Mouse (Mus musculus) lung, postnatal 0 days (tissue): Measurements from ENCODE around the gene Mdfi. TPM values are rescaled to one million over a fixed set of nuclear protein-coding genes. Genes with fewer than 3 reads are reported as not detected.
"Not testable (repeated sequence)": the region's sequence is repeated elsewhere in the genome, so short reads cannot be mapped to it uniquely, and the experiment has no call there.

Experiments
- ATAC-seq: fragments of 200-750 bp; cut with Nextera tagmentation; 2 replicates; pipeline ENCODE4 v1.8.0; 2017; ENCODE audit warnings: moderate library complexity
- DNase-seq: peaks from one replicate; pipeline ENCODE4 v3.0.0-alpha.2; 2016; ENCODE audit warnings: low spot score
- H3K27ac ChIP-seq: fragments of 300-500 bp; sonication (generic); 2 replicates; pipeline ENCODE4 v1.5.1; 2014; ENCODE audit warnings: antibody characterized with exemption, mild to moderate bottlenecking, low read length, mixed read lengths
- H3K27me3 ChIP-seq: fragments of 300-500 bp; sonication (generic); replicated peaks from 2 replicates; pipeline ENCODE4 v1.6.1; 2014; ENCODE audit warnings: low read length, mixed read lengths; ENCODE audit not compliant: insufficient read depth
- H3K36me3 ChIP-seq: fragments of 300-500 bp; sonication (generic); 2 replicates; pipeline ENCODE4 v1.6.1; 2014; ENCODE audit warnings: low read length, mixed read lengths; ENCODE audit not compliant: insufficient read depth
- H3K4me1 ChIP-seq: fragments of 300-500 bp; sonication (generic); 2 replicates; pipeline ENCODE4 v1.6.1; 2014; ENCODE audit warnings: antibody characterized with exemption, low read depth, low read length, mixed read lengths; ENCODE audit not compliant: insufficient read depth
- H3K4me2 ChIP-seq: fragments of 300-500 bp; sonication (generic); replicated peaks from 2 replicates; pipeline ENCODE4 v1.6.1; 2014; ENCODE audit warnings: low read depth, mild to moderate bottlenecking, low read length, moderate library complexity, mixed read lengths
- H3K4me3 ChIP-seq: fragments of 300-500 bp; sonication (generic); 2 replicates; pipeline ENCODE4 v1.5.1; 2014; ENCODE audit warnings: low read depth, low read length
- H3K9ac ChIP-seq: fragments of 300-500 bp; sonication (generic); replicated peaks from 2 replicates; pipeline ENCODE4 v1.6.1; 2014; ENCODE audit warnings: low read depth, mild to moderate bottlenecking
- H3K9me3 ChIP-seq: fragments of 300-500 bp; sonication (generic); 2 replicates; pipeline ENCODE4 v1.6.1; 2016; ENCODE audit warnings: low read length, mixed read lengths
- CTCF ChIP-seq: IDR thresholded peaks from 2 replicates; pipeline ENCODE4 v1.5.1; 2016; ENCODE audit warnings: antibody characterized with exemption, mild to moderate bottlenecking
- EP300 ChIP-seq: IDR thresholded peaks from 2 replicates; pipeline ENCODE4 v1.6.1; 2016; ENCODE audit warnings: antibody characterized with exemption, mild to moderate bottlenecking, control low read depth
- WGBS: fragments of 180-500 bp; shearing (Covaris S2); extraction: QIAGEN DNeasy Blood & Tissue Kit; methylation state at CpG from one replicate; pipeline ENCODE4 v1.1.7; 2014; 5-methylcytosine and 5-hydroxymethylcytosine counted together
- polyA plus RNA-seq: library from polyadenylated mRNA; unstranded; fragments of >200 nt; fragmentation: Nextera tagmentation; extraction: Ambion mirVana; gene quantifications from 2 replicates; pipeline ENCODE4 v1.2.1, GENCODE M21; 2015

The Mdfi gene
- polyA plus RNA-seq, 1 experiment from 2014 or later: 9.3 TPM

DNA sequence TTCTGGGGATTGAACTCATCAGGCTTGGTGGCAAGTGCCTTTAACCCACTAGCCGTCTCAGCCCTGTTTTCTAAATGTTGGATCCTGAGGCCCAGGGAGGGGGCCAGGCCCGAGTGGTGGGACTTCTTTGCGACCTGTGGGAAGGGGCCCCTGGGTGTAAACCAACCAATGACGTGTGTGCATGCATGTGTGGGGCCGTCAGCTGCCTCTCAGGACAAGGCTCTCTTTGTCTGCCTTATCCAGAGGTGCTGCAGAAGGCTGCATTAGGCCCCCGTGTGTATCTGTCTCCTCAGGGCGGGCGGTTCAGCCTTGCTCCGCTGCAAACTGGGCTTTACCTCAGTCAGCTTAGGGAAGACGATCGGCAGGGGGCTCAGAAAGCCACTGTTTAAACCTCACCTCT is 28.9 kb upstream of the Mdfi start:
- no peak for DNase-seq

DNA sequence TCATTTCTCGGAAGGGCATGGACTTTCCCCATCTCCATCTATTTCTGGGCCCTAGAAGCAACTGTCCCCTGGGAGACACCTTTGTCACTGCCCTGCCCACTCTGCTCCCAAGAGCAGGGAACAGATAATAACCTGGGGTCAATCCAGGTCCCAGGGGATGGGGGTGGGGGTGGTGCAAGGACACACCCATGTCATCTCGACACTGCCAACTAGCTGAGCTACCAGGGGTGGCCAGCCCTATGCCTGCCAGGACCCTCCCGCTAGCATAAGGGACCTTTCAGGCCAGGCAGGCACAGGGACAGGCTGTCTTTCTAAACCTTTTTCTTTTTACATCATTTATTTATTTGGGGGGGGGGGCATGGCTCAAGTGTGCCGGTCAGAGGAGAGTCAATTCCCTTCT is 28.5 kb upstream of the Mdfi start:
- 41% methylated on average over 4 of the region's 4 CpGs for WGBS
- TF ChIP-seq EP300 (no peak), CTCF (0 out of 2 replicates have a peak, but pooled peaks have one; percentile 2)
- ATAC-seq (no peak), DNase-seq (no peak)
- Histone ChIP-seq H3K9ac (no peak overlapping the region), H3K9me3 (no peaks in the 10 kb centered on the region), H3K27me3 (no peaks in the 10 kb centered on the region), H3K4me1 (no peaks in the 10 kb centered on the region), H3K4me2 (no peak overlapping the region), H3K4me3 (no peak overlapping the region), H3K27ac (no peak overlapping the region), H3K36me3 (no peaks in the 10 kb centered on the region)

More for the DNA sequence above, 28.9 kb upstream of the Mdfi start:
- Histone ChIP-seq H3K36me3 (no peaks in the 10 kb centered on the region), H3K9me3 (no peaks in the 10 kb centered on the region), H3K9ac (no peak overlapping the region), H3K4me3 (no peak overlapping the region), H3K4me2 (no peak overlapping the region), H3K27ac (no peak overlapping the region), H3K27me3 (no peaks in the 10 kb centered on the region), H3K4me1 (no peaks in the 10 kb centered on the region)
- no peak for TF ChIP-seq EP300
- TF ChIP-seq CTCF: no peak
- ATAC-seq: no peak
- WGBS: 42% methylated on average over 11 of the region's 11 CpGs

DNA sequence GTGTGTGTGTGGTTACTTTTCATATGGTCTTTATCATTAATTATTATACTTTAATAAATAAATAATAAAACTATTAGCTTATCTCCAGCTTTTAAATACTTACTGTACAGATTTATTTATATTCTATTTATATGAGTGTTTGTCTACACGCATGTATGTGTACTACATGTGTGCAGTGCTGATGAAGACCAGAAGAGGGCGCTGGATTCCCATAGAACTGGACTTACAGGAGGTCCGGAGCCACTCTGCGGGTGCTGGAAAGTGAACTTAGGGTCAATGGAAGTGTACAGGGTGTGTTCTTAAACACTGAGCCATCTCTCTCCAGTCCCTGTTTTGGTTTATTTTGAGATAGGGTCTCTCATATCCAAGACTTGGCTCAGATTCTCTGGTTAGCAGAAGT is 21.1 kb upstream of the Mdfi start:
- no peaks in the 10 kb centered on the region for H3K27me3 ChIP-seq
- no peak overlapping the region for H3K27ac ChIP-seq
- H3K9ac ChIP-seq: no peak overlapping the region
- 79% methylated on average over 4 of the region's 4 CpGs for WGBS
- H3K4me3 ChIP-seq: no peak overlapping the region
- no peak for TF ChIP-seq CTCF
- no peak for TF ChIP-seq EP300
- no peaks in the 10 kb centered on the region for H3K36me3 ChIP-seq
- no peak overlapping the region for H3K4me2 ChIP-seq
- H3K9me3 ChIP-seq: no peaks in the 10 kb centered on the region
- no peaks in the 10 kb centered on the region for H3K4me1 ChIP-seq
- DNase-seq (no peak), ATAC-seq (no peak)

DNA sequence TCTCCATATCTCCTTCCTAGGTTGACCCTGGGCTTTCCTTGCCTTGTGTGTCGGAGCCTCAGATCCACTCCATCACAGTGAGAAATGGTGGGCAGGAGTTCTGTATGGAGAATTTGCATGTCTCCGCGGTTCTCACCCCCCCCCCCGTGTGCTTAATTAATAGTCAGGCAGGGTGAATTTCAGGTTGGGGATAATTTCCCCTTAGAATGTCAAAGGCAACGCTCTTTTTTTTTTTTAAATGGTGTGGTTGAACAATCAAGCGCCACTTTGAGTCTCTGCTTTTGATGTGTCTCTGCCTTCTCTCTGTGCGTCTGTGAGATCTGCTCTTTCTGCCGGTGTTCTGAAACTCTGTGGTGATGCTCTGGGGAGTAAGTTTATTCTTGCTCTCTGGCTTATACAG is 20.4 kb upstream of the Mdfi start:
- no peaks in the 10 kb centered on the region; the same call in 1 of the 2 replicates for H3K4me1 ChIP-seq
- no peaks in the 10 kb centered on the region for H3K27me3 ChIP-seq
- H3K9me3 ChIP-seq: no peaks in the 10 kb centered on the region
- no peak overlapping the region for H3K4me2 ChIP-seq
- no peak overlapping the region for H3K27ac ChIP-seq
- no peak for ATAC-seq
- DNase-seq: no peak
- no peak overlapping the region for H3K4me3 ChIP-seq
- WGBS: 88% methylated on average over 8 of the region's 8 CpGs
- no peaks in the 10 kb centered on the region for H3K36me3 ChIP-seq
- H3K9ac ChIP-seq: no peak overlapping the region
- no peak for TF ChIP-seq EP300
- no peak for TF ChIP-seq CTCF

DNA sequence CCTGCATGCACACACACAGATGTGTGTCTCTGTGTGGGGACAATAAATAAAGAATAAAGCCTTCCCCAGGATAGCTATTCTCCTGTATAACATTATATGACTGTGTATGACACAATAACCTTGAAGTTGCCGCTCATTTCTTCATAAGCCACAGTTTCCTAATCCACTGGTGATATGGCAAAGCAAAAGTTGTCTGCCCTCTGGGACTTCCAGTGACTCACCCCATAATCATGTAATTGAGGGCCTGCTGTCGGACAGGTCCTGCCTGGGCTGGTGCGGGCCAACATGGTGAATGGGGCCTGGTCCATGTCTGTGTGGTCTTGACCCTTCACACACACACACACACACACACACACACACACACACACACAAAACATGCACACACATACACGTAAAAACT is 19.3 kb upstream of the Mdfi start:
- Histone ChIP-seq H3K9me3 (no peaks in the 10 kb centered on the region), H3K27me3 (no peaks in the 10 kb centered on the region), H3K4me3 (no peak overlapping the region), H3K4me2 (no peak overlapping the region), H3K36me3 (no peaks in the 10 kb centered on the region), H3K4me1 (no peaks in the 10 kb centered on the region; the same call in 1 of the 2 replicates), H3K27ac (no peak overlapping the region), H3K9ac (no peak overlapping the region)
- no peak for TF ChIP-seq EP300
- no peak for TF ChIP-seq CTCF
- 72% methylated on average over 4 of the region's 4 CpGs for WGBS
- no peak for ATAC-seq
- DNase-seq: no peak

DNA sequence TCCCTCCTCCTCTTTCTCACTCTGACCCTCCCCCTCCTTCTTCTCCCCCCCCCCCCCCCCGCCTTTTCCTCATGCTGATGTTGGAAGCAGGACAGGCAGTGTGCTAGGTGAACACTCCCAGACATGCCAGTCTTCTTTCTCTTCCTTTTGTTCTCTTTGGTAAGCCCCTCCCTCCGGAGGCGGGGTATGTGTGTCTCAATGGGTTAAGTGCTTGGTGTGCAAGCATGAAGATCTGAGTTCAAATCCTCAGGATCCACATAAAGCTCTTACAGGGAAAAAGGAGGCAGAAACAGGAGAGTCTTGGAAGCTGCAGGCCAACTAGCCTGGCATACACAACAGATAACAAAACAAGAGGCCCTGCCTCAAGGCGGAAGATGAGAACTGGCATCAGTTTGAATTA is 18.8 kb upstream of the Mdfi start:
- Histone ChIP-seq H3K36me3 (no peaks in the 10 kb centered on the region), H3K4me2 (no peak overlapping the region), H3K4me3 (no peak overlapping the region), H3K9me3 (no peaks in the 10 kb centered on the region), H3K4me1 (no peaks in the 10 kb centered on the region; the same call in 1 of the 2 replicates), H3K27ac (no peak overlapping the region), H3K9ac (no peak overlapping the region), H3K27me3 (no peaks in the 10 kb centered on the region)
- DNase-seq (no peak), ATAC-seq (no peak)
- TF ChIP-seq CTCF: no peak
- no peak for TF ChIP-seq EP300
- WGBS: 95% methylated on average over 3 of the region's 4 CpGs

DNA sequence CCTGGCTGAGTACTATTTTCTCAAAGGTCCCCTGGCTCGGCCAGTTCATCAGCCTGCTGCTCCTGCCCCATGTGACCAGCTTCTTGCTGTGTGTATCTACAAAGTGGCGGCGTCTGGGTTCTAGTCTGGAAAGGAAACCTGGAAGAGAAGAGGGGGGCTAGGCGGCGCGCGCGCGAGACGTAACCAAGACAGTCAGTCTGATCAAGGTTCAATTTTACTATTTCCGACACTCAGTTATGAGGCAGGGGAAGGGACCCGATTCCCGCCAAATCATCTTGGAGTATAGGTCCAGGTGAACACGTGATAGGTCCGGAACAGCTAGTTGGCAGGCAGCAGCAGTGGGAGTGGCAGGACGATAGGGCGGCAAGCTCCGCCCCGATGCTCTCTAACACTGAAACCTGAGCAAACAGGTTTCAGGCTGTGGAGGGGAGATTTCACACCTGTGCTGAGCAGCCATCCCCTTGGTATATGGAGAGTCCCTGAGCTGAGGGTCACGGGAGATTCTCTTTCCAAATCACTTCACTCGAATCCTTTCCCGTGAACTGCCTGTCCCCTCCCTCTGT is 17.4 kb upstream of the Mdfi start:
- not testable (repeated sequence) for H3K27me3 ChIP-seq, H3K36me3 ChIP-seq, H3K9me3 ChIP-seq, H3K9ac ChIP-seq, H3K4me1 ChIP-seq, H3K27ac ChIP-seq
- H3K4me2 ChIP-seq: peak overlapping the region; percentile 29; the same call in 1 of the 2 replicates
- peak; percentile 77 for ATAC-seq
- WGBS: 5% methylated on average over 21 of the region's 22 CpGs
- H3K4me3 ChIP-seq: 0 out of 2 replicates have a peak overlapping the region, but pooled peaks have one; percentile 3
- DNase-seq: peak; percentile 42
